Mouse (Mus musculus): ENCODE measurements around the gene Wasf1. TPM values are rescaled to one million over a fixed set of nuclear protein-coding genes. Genes with fewer than 3 reads are reported as not detected.

Gene Wasf1
- polyA plus RNA-seq, 1 experiment, result not detected

DNA sequence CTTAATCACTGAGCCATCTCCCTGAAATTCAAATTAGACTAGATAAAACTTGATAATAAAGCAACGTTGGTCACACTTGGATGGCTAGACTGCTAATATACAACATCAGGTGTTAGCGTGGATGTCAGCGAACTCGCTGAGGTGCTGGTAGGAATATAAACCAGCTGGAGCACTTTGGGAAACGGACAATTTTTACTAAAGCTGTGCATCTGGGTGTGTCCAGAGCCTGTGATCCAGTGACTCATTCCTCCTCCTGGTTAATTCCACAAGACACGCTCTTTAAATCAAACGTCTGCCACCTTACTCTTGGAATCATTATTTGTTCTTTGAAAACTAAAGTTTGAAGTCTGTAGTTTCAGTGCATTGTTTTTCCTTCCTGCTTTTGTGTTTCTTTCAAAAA lies 23.5 kb downstream of the Wasf1 start:
- WGBS, result 38% methylated on average over 7 of the region's 7 CpGs
- H3K4me3 ChIP-seq (ENCODE audit: insufficient read depth, low read depth, low read length), result no peak overlapping the region
- TF ChIP-seq CTCF (IDR thresholded peaks at IDR 0.05; ENCODE audit: insufficient read depth, low read depth, low read length) (no peak), POLR2A (IDR thresholded peaks at IDR 0.05; ENCODE audit: insufficient read depth, low read depth, low read length) (no peak)
- peak overlapping the region; percentile 66 for H3K27ac ChIP-seq (ENCODE audit: insufficient read depth, low read depth, low read length)
- peaks cover 19% of the 10 kb centered on the region for H3K4me1 ChIP-seq (ENCODE audit: control insufficient read depth, insufficient read depth, low read length)

DNA sequence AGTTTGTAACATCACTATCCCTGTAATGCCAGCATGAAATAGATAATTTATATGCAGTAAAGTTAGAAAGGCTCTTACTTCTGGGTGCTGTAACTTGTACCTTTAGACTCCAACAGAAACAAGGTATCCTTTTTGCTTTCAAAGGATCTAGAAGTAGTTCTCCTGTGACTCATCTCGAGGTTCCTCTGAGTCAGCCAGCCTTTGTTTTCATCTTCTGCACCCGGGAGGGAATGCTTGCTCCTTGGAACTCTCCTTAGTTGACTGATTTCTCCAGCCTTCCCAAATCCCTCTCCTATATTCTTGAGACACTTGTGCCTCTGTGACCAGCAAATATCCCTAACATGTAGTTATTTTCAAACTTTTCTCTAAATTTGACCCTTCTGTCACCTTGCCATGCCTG lies 25.3 kb downstream of the Wasf1 start:
- TF ChIP-seq CTCF (IDR thresholded peaks at IDR 0.05; ENCODE audit: insufficient read depth, low read depth, low read length) (no peak), POLR2A (IDR thresholded peaks at IDR 0.05; ENCODE audit: insufficient read depth, low read depth, low read length) (no peak)
- 7% methylated on average over 2 of the region's 2 CpGs for WGBS
- Histone ChIP-seq H3K27ac (ENCODE audit: insufficient read depth, low read depth, low read length) (peak overlapping the region; percentile 41; the same call in 1 of the 2 replicates), H3K4me3 (ENCODE audit: insufficient read depth, low read depth, low read length) (no peak overlapping the region), H3K4me1 (ENCODE audit: control insufficient read depth, insufficient read depth, low read length) (peaks cover 14% of the 10 kb centered on the region)

DNA sequence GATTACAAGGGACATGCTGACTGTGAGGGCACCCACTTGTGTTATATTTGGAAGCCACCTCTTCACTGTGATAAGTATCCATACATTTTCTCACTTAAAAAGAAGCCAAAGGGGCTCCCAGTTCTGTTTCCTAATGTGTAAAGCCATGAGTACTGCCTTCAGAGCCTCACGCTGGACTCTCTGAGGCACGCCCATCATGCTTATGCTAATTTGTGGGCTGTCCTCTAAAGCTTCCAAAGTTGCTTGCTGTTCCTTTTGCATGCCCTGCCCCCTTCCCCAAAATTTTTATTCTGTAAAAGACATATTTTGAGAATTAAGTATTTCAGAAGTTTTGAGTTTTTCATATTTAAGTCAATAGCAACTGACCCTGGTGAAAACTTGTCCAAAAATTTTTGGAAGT lies 27.5 kb downstream of the Wasf1 start:
- Histone ChIP-seq H3K27ac (ENCODE audit: insufficient read depth, low read depth, low read length) (peak overlapping the region; percentile 17; the same call in 1 of the 2 replicates), H3K4me3 (ENCODE audit: insufficient read depth, low read depth, low read length) (no peak overlapping the region), H3K4me1 (ENCODE audit: control insufficient read depth, insufficient read depth, low read length) (peaks cover 16% of the 10 kb centered on the region)
- TF ChIP-seq CTCF (IDR thresholded peaks at IDR 0.05; ENCODE audit: insufficient read depth, low read depth, low read length) (no peak), POLR2A (IDR thresholded peaks at IDR 0.05; ENCODE audit: insufficient read depth, low read depth, low read length) (no peak)
- 42% methylated on average over 2 of the region's 2 CpGs for WGBS

DNA sequence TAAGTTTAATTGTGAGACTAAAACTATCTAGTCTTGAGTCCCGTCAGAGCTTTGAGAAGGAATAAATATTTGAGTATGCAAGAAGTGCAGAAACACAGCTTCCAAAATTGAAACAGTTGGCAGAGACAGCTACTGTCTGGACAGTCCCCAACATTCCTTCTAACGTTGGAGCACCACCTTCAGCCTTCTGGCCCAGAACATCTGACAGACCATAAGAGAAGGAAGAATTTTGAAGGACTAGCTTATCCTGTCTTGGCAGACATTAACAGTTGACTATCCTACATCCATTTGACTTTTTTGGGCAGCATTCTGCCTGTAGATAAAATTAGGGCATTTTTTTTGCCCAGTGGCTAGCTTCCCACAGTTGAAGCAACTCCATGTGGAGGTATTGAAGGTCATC lies 32.0 kb downstream of the Wasf1 start:
- no peak overlapping the region for H3K4me3 ChIP-seq (ENCODE audit: insufficient read depth, low read depth, low read length)
- 59% methylated on average over 2 of the region's 2 CpGs for WGBS
- H3K27ac ChIP-seq (ENCODE audit: insufficient read depth, low read depth, low read length), result no peak overlapping the region
- TF ChIP-seq POLR2A (IDR thresholded peaks at IDR 0.05; ENCODE audit: insufficient read depth, low read depth, low read length) (no peak), CTCF (IDR thresholded peaks at IDR 0.05; ENCODE audit: insufficient read depth, low read depth, low read length) (no peak)
- H3K4me1 ChIP-seq (ENCODE audit: control insufficient read depth, insufficient read depth, low read length), result peaks cover 16% of the 10 kb centered on the region

DNA sequence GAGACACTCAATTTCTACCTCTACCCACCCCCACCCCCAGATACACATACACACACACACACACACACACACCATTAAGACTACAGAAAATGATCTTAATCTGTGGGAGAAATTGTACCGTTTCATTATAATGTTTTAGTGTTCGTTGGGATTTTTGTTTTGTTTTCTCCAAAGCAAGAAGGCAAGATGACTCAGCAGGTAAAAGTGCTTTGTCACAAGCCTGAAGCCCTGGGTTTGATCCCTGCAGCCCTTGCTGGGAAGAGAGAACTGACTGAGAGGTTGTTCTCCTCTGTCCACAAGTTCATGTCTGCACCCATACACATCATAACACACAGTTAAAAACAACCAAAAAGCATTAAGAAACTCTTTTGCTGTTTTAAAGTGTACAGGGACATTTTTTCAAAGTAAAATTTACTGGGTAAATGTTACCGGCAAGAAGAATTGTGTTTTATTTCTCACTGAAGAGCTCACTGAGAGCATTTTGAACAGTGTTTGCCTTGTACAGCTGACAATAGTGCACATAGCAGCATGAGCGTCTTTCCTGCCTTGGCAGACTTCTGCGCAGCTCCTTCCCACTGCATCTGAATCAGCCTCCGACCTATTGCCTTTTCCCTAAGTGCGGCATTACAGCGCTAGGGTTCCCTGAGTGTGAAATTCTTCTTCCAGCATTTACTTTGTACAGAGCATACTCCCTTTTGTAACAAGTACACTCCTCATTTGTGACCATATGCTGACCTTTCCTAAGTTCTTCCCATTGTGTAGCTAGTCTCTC lies 35.6 kb downstream of the Wasf1 start:
- TF ChIP-seq CTCF (IDR thresholded peaks at IDR 0.05; ENCODE audit: insufficient read depth, low read depth, low read length) (no peak), POLR2A (IDR thresholded peaks at IDR 0.05; ENCODE audit: insufficient read depth, low read depth, low read length) (no peak)
- Histone ChIP-seq H3K4me1 (ENCODE audit: control insufficient read depth, insufficient read depth, low read length) (peaks cover 5% of the 10 kb centered on the region), H3K27ac (ENCODE audit: insufficient read depth, low read depth, low read length) (no peak overlapping the region), H3K4me3 (ENCODE audit: insufficient read depth, low read depth, low read length) (no peak overlapping the region)
- 30% methylated on average over 8 of the region's 8 CpGs for WGBS

DNA sequence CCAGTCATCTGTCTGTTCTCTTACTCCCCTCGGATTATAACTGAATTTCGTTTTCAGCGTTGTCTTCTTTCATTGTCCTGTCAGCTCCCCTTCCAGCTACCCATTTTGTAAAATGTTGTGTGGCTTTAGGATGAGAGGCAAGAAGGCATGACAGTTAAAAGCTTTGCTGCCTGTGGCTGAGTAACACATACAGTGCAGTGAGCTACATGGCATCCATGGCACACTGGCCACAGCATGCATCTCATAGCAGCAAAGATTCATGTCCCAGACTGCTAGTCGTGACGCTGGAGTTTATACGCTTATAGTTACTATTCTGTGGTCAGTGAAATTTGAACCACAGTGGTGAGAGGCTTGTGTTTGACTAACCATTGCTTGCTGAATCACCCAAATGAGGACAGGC lies 36.2 kb downstream of the Wasf1 start:
- TF ChIP-seq CTCF (IDR thresholded peaks at IDR 0.05; ENCODE audit: insufficient read depth, low read depth, low read length), result no peak
- no peak for TF ChIP-seq POLR2A (IDR thresholded peaks at IDR 0.05; ENCODE audit: insufficient read depth, low read depth, low read length)
- WGBS, result 70% methylated on average over 6 of the region's 6 CpGs
- H3K27ac ChIP-seq (ENCODE audit: insufficient read depth, low read depth, low read length), result no peak overlapping the region
- peaks cover 5% of the 10 kb centered on the region for H3K4me1 ChIP-seq (ENCODE audit: control insufficient read depth, insufficient read depth, low read length)
- H3K4me3 ChIP-seq (ENCODE audit: insufficient read depth, low read depth, low read length), result no peak overlapping the region

DNA sequence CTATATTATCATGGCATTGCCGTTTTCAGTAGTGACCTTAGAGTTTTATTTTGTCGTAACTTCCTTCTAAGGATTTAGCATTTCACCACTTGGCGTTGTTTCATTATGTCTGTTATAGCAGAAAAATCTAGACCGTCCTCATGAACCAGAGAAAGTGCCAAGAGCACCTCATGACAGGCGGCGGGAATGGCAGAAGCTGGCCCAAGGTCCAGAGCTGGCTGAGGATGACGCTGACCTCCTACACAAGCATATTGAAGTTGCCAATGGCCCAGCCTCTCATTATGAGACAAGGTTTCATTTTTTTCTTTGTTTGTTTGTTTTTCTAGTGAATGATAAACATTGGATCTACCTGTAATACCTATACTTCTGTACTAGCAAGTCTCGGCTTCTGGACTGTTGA lies 49.7 kb downstream of the Wasf1 start:
- no peak overlapping the region for H3K4me3 ChIP-seq (ENCODE audit: insufficient read depth, low read depth, low read length)
- WGBS, result 92% methylated on average over 8 of the region's 8 CpGs
- TF ChIP-seq CTCF (IDR thresholded peaks at IDR 0.05; ENCODE audit: insufficient read depth, low read depth, low read length) (no peak), POLR2A (IDR thresholded peaks at IDR 0.05; ENCODE audit: insufficient read depth, low read depth, low read length) (no peak)
- H3K27ac ChIP-seq (ENCODE audit: insufficient read depth, low read depth, low read length), result no peak overlapping the region
- peaks cover 10% of the 10 kb centered on the region; the same call in 1 of the 2 replicates for H3K4me1 ChIP-seq (ENCODE audit: control insufficient read depth, insufficient read depth, low read length)

DNA sequence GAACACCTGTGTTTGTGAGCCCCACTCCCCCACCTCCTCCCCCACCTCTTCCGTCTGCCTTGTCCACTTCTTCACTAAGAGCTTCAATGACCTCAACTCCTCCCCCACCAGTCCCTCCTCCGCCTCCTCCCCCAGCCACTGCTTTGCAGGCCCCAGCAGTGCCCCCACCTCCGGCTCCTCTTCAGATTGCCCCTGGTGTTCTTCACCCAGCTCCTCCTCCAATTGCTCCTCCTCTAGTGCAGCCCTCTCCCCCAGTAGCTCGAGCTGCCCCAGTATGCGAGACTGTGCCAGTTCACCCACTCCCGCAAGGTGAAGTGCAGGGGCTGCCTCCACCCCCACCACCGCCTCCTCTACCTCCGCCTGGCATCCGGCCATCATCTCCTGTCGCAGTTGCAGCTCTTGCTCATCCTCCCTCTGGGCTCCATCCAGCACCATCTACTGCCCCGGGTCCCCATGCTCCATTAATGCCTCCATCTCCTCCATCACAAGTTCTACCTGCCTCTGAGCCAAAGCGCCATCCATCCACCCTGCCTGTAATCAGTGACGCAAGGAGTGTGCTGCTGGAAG lies 53.0 kb downstream of the Wasf1 start:
- Histone ChIP-seq H3K4me3 (ENCODE audit: insufficient read depth, low read depth, low read length) (no peak overlapping the region), H3K4me1 (ENCODE audit: control insufficient read depth, insufficient read depth, low read length) (peaks cover 10% of the 10 kb centered on the region; the same call in 1 of the 2 replicates), H3K27ac (ENCODE audit: insufficient read depth, low read depth, low read length) (no peak overlapping the region)
- WGBS, result 71% methylated on average over 13 of the region's 13 CpGs
- TF ChIP-seq POLR2A (IDR thresholded peaks at IDR 0.05; ENCODE audit: insufficient read depth, low read depth, low read length) (no peak), CTCF (IDR thresholded peaks at IDR 0.05; ENCODE audit: insufficient read depth, low read depth, low read length) (no peak)

DNA sequence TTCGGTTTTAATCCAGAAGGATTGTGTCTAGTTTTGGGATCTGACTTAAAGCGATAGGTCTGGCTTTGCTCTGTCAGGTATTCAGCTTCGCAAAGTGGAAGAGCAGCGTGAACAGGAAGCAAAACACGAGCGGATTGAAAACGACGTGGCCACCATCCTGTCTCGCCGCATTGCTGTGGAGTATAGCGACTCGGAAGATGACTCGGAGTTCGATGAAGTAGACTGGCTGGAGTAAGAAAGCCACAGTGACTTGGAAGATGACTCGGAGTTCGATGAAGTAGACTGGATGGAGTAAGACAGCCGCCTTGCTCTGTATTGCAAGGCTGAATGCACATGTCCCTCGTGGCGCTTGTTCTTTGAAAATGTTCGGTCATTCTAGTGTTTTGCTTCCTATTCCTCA lies 54.3 kb downstream of the Wasf1 start:
- no peak for TF ChIP-seq CTCF (IDR thresholded peaks at IDR 0.05; ENCODE audit: insufficient read depth, low read depth, low read length)
- TF ChIP-seq POLR2A (IDR thresholded peaks at IDR 0.05; ENCODE audit: insufficient read depth, low read depth, low read length), result no peak
- Histone ChIP-seq H3K4me1 (ENCODE audit: control insufficient read depth, insufficient read depth, low read length) (peaks cover 8% of the 10 kb centered on the region; the same call in 1 of the 2 replicates), H3K27ac (ENCODE audit: insufficient read depth, low read depth, low read length) (no peak overlapping the region), H3K4me3 (ENCODE audit: insufficient read depth, low read depth, low read length) (no peak overlapping the region)
- WGBS, result 94% methylated on average over 20 of the region's 20 CpGs

Measured in olfactory bulb, adult 2 months (tissue).